Mouse (Mus musculus): ENCODE data around the gene Krtap5-4.
A peak's percentile ranks its signal among the peaks of the same experiment; 100 is the strongest.
"Not testable (repeated sequence)": the region's sequence is repeated elsewhere in the genome, so short reads cannot be mapped to it uniquely, and the experiment has no call there.

Krtap5-4 gene

GRCm38 (mm10) chr7:142303249-142303648 lies at the start of gene Krtap5-4:
Gene Krtap5-4 (plus strand): TSS chr7:142303549.
- no peak for DNase-seq

- DNase-seq: peak; percentile 14
These were observed 47.8 kb upstream of the Krtap5-4 start for GRCm38 (mm10) chr7:142255517-142255916.

GRCm38 (mm10) chr7:142258254-142258653 lies 45.1 kb upstream of the Krtap5-4 start, which contains the start of gene Gm2431:
Gene Gm2431 (minus strand): TSS chr7:142258354.
- not testable (repeated sequence) for DNase-seq

GRCm38 (mm10) chr7:142274263-142274662 lies 29.1 kb upstream of the Krtap5-4 start, which contains the start of gene Gm4559:
Gene Gm4559 (minus strand): TSS chr7:142274363.
- not testable (repeated sequence) for DNase-seq

GRCm38 (mm10) chr7:142278183-142278582 lies 25.2 kb upstream of the Krtap5-4 start:
- DNase-seq: peak; percentile 47

- not testable (repeated sequence) for DNase-seq
These were observed 24.1 kb upstream of the Krtap5-4 start for GRCm38 (mm10) chr7:142279291-142279690.

- not testable (repeated sequence) for DNase-seq
These were observed 20.5 kb upstream of the Krtap5-4 start for GRCm38 (mm10) chr7:142282847-142283246.

- peak; percentile 46 for DNase-seq
These were observed 19.2 kb upstream of the Krtap5-4 start for GRCm38 (mm10) chr7:142284023-142284591.

- DNase-seq: peak; percentile 91
These were observed 18.7 kb upstream of the Krtap5-4 start for GRCm38 (mm10) chr7:142284615-142285080.

GRCm38 (mm10) chr7:142285130-142285835 lies 18.1 kb upstream of the Krtap5-4 start:
- peak; percentile 45 for DNase-seq

GRCm38 (mm10) chr7:142285910-142286612 lies 17.3 kb upstream of the Krtap5-4 start:
- DNase-seq: not testable (repeated sequence)

GRCm38 (mm10) chr7:142293851-142294250 lies 9.5 kb upstream of the Krtap5-4 start:
- DNase-seq: peak; percentile 21

GRCm38 (mm10) chr7:142295418-142295817 lies 7.9 kb upstream of the Krtap5-4 start:
- DNase-seq: no peak

GRCm38 (mm10) chr7:142296108-142296507 lies 7.2 kb upstream of the Krtap5-4 start:
- DNase-seq: not testable (repeated sequence)

GRCm38 (mm10) chr7:142297018-142297417 lies 6.3 kb upstream of the Krtap5-4 start, which contains the start of gene Krtap5-1:
Gene Krtap5-1 (minus strand): TSS chr7:142297118.
- not testable (repeated sequence) for DNase-seq

- not testable (repeated sequence) for DNase-seq
These were observed 580 bp downstream of the Krtap5-4 start for GRCm38 (mm10) chr7:142303929-142304328.

- no peak for DNase-seq
These were observed 11.4 kb downstream of the Krtap5-4 start for GRCm38 (mm10) chr7:142314600-142315285.

- peak; percentile 30 for DNase-seq
These were observed 13.2 kb downstream of the Krtap5-4 start for GRCm38 (mm10) chr7:142316558-142316957.

- no peak for DNase-seq
These were observed 13.9 kb downstream of the Krtap5-4 start for GRCm38 (mm10) chr7:142317216-142317615.

GRCm38 (mm10) chr7:142319124-142319523 lies 15.8 kb downstream of the Krtap5-4 start:
- DNase-seq: no peak

GRCm38 (mm10) chr7:142320906-142321305 lies 17.6 kb downstream of the Krtap5-4 start:
- no peak for DNase-seq

GRCm38 (mm10) chr7:142321637-142322306 lies 18.4 kb downstream of the Krtap5-4 start:
- DNase-seq: not testable (repeated sequence)

Data from cerebellum, adult 8-10 months (tissue).